In genomic region chr6:67113686-67114278, GRCm38 (mm10) we compare ENCODE assay signal across 9 mouse cellular contexts.
DNase-seq lines count a peak whose midpoint lies in the region; ATAC-seq and TF ChIP-seq lines count a peak whose summit lies in the region.
"Had no signal": no experiment of that assay in that cellular context is flagged by ENCODE, and none has a peak within 500 bp of the region (broad histone marks: within the 10 kb centered on the region; RNA-seq: fewer than 3 reads in every experiment).

No protein-coding gene starts in this region.

- H3K4me3 ChIP-seq in ES-E14 (ENCODE audit: insufficient read depth in 1 of 2, low read depth in 1 of 2, low read length in 2 of 2, poor library complexity in 1 of 2, severe bottlenecking in 1 of 2) = peak overlapping the region; percentile 46 to 71
- peak overlapping the region; percentile 25 for H3K4me3 ChIP-seq in embryonic facial prominence, embryonic 12.5 days
- peak overlapping the region; percentile 35 for H3K4me3 ChIP-seq in liver, embryonic 16.5 days (ENCODE audit: low read depth, low read length)
- H3K4me3 ChIP-seq in neural tube, embryonic 15.5 days (replicated peaks) = peak overlapping the region; percentile 26
- H3K4me3 ChIP-seq: myocyte had no signal

- 6% methylated on average over 26 of the region's 26 CpGs for WGBS in embryonic facial prominence, embryonic 12.5 days
- WGBS in liver, embryonic 16.5 days (ENCODE audit: insufficient replicate concordance) = 20% methylated on average over 26 of the region's 26 CpGs
- WGBS in neural tube, embryonic 15.5 days = 11% methylated on average over 26 of the region's 26 CpGs

- H3K27ac ChIP-seq in ES-E14 (ENCODE audit: insufficient read depth, low read depth, low read length, poor library complexity, severe bottlenecking) = peak overlapping the region; percentile 100
- H3K27ac ChIP-seq in embryonic facial prominence, embryonic 12.5 days = no peak overlapping the region
- H3K27ac ChIP-seq in liver, embryonic 16.5 days (ENCODE audit: low read length) = no peak overlapping the region
- no peak overlapping the region for H3K27ac ChIP-seq in neural tube, embryonic 15.5 days (replicated peaks)

- no peaks in the 10 kb centered on the region for H3K36me3 ChIP-seq in ES-E14 (ENCODE audit: control insufficient read depth, insufficient read depth, low read length, poor library complexity, severe bottlenecking)
- H3K36me3 ChIP-seq in embryonic facial prominence, embryonic 12.5 days = no peaks in the 10 kb centered on the region
- H3K36me3 ChIP-seq in liver, embryonic 16.5 days (ENCODE audit: control insufficient read depth, insufficient read depth) = no peaks in the 10 kb centered on the region
- no peaks in the 10 kb centered on the region for H3K36me3 ChIP-seq in neural tube, embryonic 15.5 days

- H3K4me2 ChIP-seq in embryonic facial prominence, embryonic 12.5 days (replicated peaks) = peak overlapping the region; percentile 54
- peak overlapping the region; percentile 52 for H3K4me2 ChIP-seq in liver, embryonic 16.5 days (ENCODE audit: low read depth, low read length)
- H3K4me2 ChIP-seq in neural tube, embryonic 15.5 days = peak overlapping the region; percentile 58

- DNase-seq in ES-E14 (ENCODE audit: low read depth, low spot score) = peak; percentile 82
- peak; percentile 81 for DNase-seq in kidney, adult 11 months
- no peak for DNase-seq in right cerebral cortex, postnatal 4 days
- DNase-seq in spleen, postnatal 4 days (ENCODE audit: low spot score in 2 of 2) = no peak
- DNase-seq in Muller cell, postnatal 12 days (ENCODE audit: inconsistent ontology term) = no peak

- 0 out of 2 replicates have a peak, but pooled peaks cover 4% of the 10 kb centered on the region for H3K27me3 ChIP-seq in embryonic facial prominence, embryonic 12.5 days
- H3K27me3 ChIP-seq in liver, embryonic 16.5 days (ENCODE audit: control insufficient read depth, insufficient read depth, low read depth, low read length) = no peaks in the 10 kb centered on the region
- peaks cover 5% of the 10 kb centered on the region for H3K27me3 ChIP-seq in neural tube, embryonic 15.5 days (replicated peaks)

- peak; percentile 48; the same call in 1 of the 2 replicates for ATAC-seq in embryonic facial prominence, embryonic 12.5 days (ENCODE audit: insufficient number of reproducible peaks, insufficient read depth, low FRiP score, low TSS enrichment)
- peak; percentile 68 for ATAC-seq in liver, embryonic 16.5 days (ENCODE audit: low read depth)
- peak; percentile 64 for ATAC-seq in neural tube, embryonic 15.5 days (ENCODE audit: low FRiP score)

- in situ Hi-C loops in ES-E14 (cut with MboI; ENCODE audit: low sequenced_read_pairs in 2 of 2, unreplicated experiment in 2 of 2) = no loop called here

- H3K4me1 ChIP-seq in ES-E14 (ENCODE audit: control insufficient read depth in 2 of 2, insufficient read depth in 2 of 2, low read length in 2 of 2, poor library complexity in 1 of 2) = peaks cover 7 to 26% of the 10 kb centered on the region in 2 experiments
- H3K4me1 ChIP-seq in embryonic facial prominence, embryonic 12.5 days = no peaks in the 10 kb centered on the region
- no peaks in the 10 kb centered on the region; the same call in none of the 2 replicates for H3K4me1 ChIP-seq in liver, embryonic 16.5 days (ENCODE audit: control insufficient read depth, low read depth, low read length)
- H3K4me1 ChIP-seq in neural tube, embryonic 15.5 days = peaks cover 7% of the 10 kb centered on the region

- no peaks in the 10 kb centered on the region for H3K9me3 ChIP-seq in ES-E14 (ENCODE audit: control insufficient read depth, insufficient read depth, low read depth, low read length)
- no peaks in the 10 kb centered on the region for H3K9me3 ChIP-seq in embryonic facial prominence, embryonic 12.5 days
- H3K9me3 ChIP-seq in liver, embryonic 16.5 days (replicated peaks; ENCODE audit: control insufficient read depth, low read length) = no peaks in the 10 kb centered on the region
- no peaks in the 10 kb centered on the region for H3K9me3 ChIP-seq in neural tube, embryonic 15.5 days (replicated peaks)

- H3K9ac ChIP-seq in ES-E14 (ENCODE audit: insufficient read depth, low read depth, low read length, poor library complexity, severe bottlenecking) = peak overlapping the region; percentile 89
- H3K9ac ChIP-seq in embryonic facial prominence, embryonic 12.5 days = peak overlapping the region; percentile 31; the same call in 1 of the 2 replicates
- peak overlapping the region; percentile 21; the same call in 1 of the 2 replicates for H3K9ac ChIP-seq in liver, embryonic 16.5 days (ENCODE audit: low read depth, low read length)
- peak overlapping the region; percentile 31; the same call in 1 of the 2 replicates for H3K9ac ChIP-seq in neural tube, embryonic 15.5 days (replicated peaks)

TF ChIP-seq in ES-E14, 5 proteins besides CTCF, POLR2A, EP300 and RAD21:
- TF ChIP-seq CHD2 (IDR thresholded peaks at IDR 0.05; ENCODE audit: low read depth, low read length) (no peak), ZC3H11A (IDR thresholded peaks at IDR 0.05; ENCODE audit: borderline replicate concordance, low read depth, low read length) (no peak), ZNF384 (IDR thresholded peaks at IDR 0.05; ENCODE audit: low read depth, low read length) (no peak), MAFK (IDR thresholded peaks at IDR 0.05; ENCODE audit: insufficient read depth, low read depth, low read length) (no peak), HCFC1 (IDR thresholded peaks at IDR 0.05; ENCODE audit: borderline replicate concordance, insufficient read depth, low read length) (no peak)

Comparison
In these comparisons a context has a peak if more than half of its experiments do, and no peak if none do; other contexts are left out.
1. DNase-seq: peak in ES-E14 (single experiment) and kidney, adult 11 months (single experiment); none in right cerebral cortex, postnatal 4 days (single experiment), spleen, postnatal 4 days (0 of 2) and Muller cell, postnatal 12 days (single experiment).
2. H3K9ac ChIP-seq: peak in every context shown above with its lines; median percentile 89 in ES-E14; 31 in embryonic facial prominence, embryonic 12.5 days; 31 in neural tube, embryonic 15.5 days; 21 in liver, embryonic 16.5 days.
3. Peak in every context shown above with its lines, with median percentiles within 50 percentile points of each other: H3K4me3 ChIP-seq, ATAC-seq and H3K4me2 ChIP-seq.